32 mouse cellular contexts compared by ENCODE assay signal in the genomic region with DNA sequence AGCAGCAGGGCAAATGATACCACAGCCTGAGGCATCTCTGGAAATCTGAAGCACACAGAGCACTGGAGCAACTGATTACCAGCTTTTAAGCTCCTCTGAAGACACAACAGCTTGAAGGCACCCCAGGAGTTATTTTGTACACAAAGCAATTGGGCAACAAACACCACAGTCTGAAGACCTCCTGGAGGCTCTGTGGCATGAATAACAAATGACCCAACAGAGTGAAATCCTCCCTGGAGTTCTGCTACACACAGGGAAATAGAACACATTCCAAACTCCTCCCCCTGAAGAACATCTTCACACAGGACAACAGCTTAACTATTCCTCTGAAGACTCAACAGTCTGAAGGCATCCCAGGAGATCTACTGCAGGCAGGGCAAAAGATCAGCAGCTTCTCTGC.
"Had no signal": no experiment of that assay in that cellular context is flagged by ENCODE, and none has a peak within 500 bp of the region (broad histone marks: within the 10 kb centered on the region; RNA-seq: fewer than 3 reads in every experiment).

No protein-coding gene starts in this region.

- H3K36me3 ChIP-seq: limb, embryonic 10.5 days; limb, embryonic 12.5 days; limb, embryonic 13.5 days; limb, embryonic 15.5 days; liver, embryonic 12.5 days; liver, embryonic 13.5 days; liver, embryonic 15.5 days; lung, embryonic 15.5 days; midbrain, embryonic 10.5 days; midbrain, embryonic 12.5 days; midbrain, embryonic 13.5 days; midbrain, embryonic 15.5 days; neural tube, embryonic 12.5 days had no signal

- H3K27me3 ChIP-seq: limb, embryonic 12.5 days; limb, embryonic 13.5 days; limb, embryonic 15.5 days; liver, embryonic 12.5 days; liver, embryonic 13.5 days; liver, embryonic 15.5 days; lung, embryonic 15.5 days; megakaryocyte, embryonic 14.5 days; midbrain, embryonic 12.5 days; midbrain, embryonic 13.5 days; midbrain, embryonic 15.5 days; neural tube, embryonic 12.5 days had no signal

- H3K27ac ChIP-seq: limb, embryonic 10.5 days; limb, embryonic 12.5 days; limb, embryonic 13.5 days; limb, embryonic 15.5 days; liver, embryonic 12.5 days; liver, embryonic 13.5 days; liver, embryonic 14.5 days; liver, embryonic 15.5 days; lung, embryonic 15.5 days; macrophage; midbrain, embryonic 10.5 days; midbrain, embryonic 12.5 days; midbrain, embryonic 13.5 days; midbrain, embryonic 15.5 days; neural tube, embryonic 12.5 days had no signal

- H3K9me3 ChIP-seq: limb, embryonic 10.5 days; limb, embryonic 12.5 days; limb, embryonic 13.5 days; limb, embryonic 15.5 days; liver, embryonic 12.5 days; liver, embryonic 13.5 days; liver, embryonic 15.5 days; lung, embryonic 15.5 days; megakaryocyte, embryonic 14.5 days; midbrain, embryonic 10.5 days; midbrain, embryonic 12.5 days; midbrain, embryonic 13.5 days; midbrain, embryonic 15.5 days; neural tube, embryonic 12.5 days had no signal

- ATAC-seq: liver, embryonic 12.5 days; liver, postnatal 0 days; lung, postnatal 0 days; midbrain, embryonic 13.5 days; midbrain, embryonic 15.5 days; midbrain, embryonic 16.5 days had no signal

- H3K9ac ChIP-seq: limb, embryonic 12.5 days; limb, embryonic 13.5 days; limb, embryonic 15.5 days; liver, embryonic 12.5 days; liver, embryonic 13.5 days; liver, embryonic 14.5 days; liver, embryonic 15.5 days; liver, postnatal 0 days; lung, embryonic 14.5 days; lung, embryonic 15.5 days; midbrain, embryonic 12.5 days; midbrain, embryonic 13.5 days; midbrain, embryonic 15.5 days; neural tube, embryonic 12.5 days had no signal

- DNase-seq: left cerebral cortex, postnatal 4 days; liver; liver, embryonic 13.5 days; liver, postnatal 0 days; lung, adult 18-20 months; lung, adult 2 months; lung, embryonic 14.5 days; lung, postnatal 10 days; lung, postnatal 14 days; lung, postnatal 36 days; lung, postnatal 4 days; midbrain, embryonic 14.5 days had no signal

- H3K4me2 ChIP-seq: limb, embryonic 12.5 days; limb, embryonic 13.5 days; limb, embryonic 15.5 days; liver, embryonic 11.5 days; liver, embryonic 12.5 days; liver, embryonic 13.5 days; liver, embryonic 15.5 days; lung, embryonic 14.5 days; lung, embryonic 15.5 days; midbrain, embryonic 11.5 days; midbrain, embryonic 12.5 days; midbrain, embryonic 13.5 days; midbrain, embryonic 15.5 days; neural tube, embryonic 12.5 days had no signal

- H3K4me3 ChIP-seq: limb, embryonic 10.5 days; limb, embryonic 12.5 days; limb, embryonic 13.5 days; limb, embryonic 15.5 days; liver, embryonic 12.5 days; liver, embryonic 13.5 days; liver, embryonic 15.5 days; lung, embryonic 15.5 days; megakaryocyte, embryonic 14.5 days; midbrain, embryonic 10.5 days; midbrain, embryonic 12.5 days; midbrain, embryonic 13.5 days; midbrain, embryonic 15.5 days; myocyte; neural tube, embryonic 12.5 days had no signal

- H3K4me1 ChIP-seq: limb, embryonic 10.5 days; limb, embryonic 12.5 days; limb, embryonic 13.5 days; limb, embryonic 15.5 days; liver, embryonic 12.5 days; liver, embryonic 13.5 days; liver, embryonic 15.5 days; lung, embryonic 15.5 days; megakaryocyte, embryonic 14.5 days; midbrain, embryonic 10.5 days; midbrain, embryonic 12.5 days; midbrain, embryonic 13.5 days; midbrain, embryonic 15.5 days; neural tube, embryonic 12.5 days had no signal
